Mouse (Mus musculus) spleen, postnatal 10 days (tissue): ENCODE results near the gene Gm49336.

Source experiments
- DNase-seq, 2 experiments: peaks; one replicate each; pipeline ENCODE4 v3.0.0; 2021 to 2022; ENCODE audit warnings: low spot score in 2 of 2

Gene Gm49336

DNA sequence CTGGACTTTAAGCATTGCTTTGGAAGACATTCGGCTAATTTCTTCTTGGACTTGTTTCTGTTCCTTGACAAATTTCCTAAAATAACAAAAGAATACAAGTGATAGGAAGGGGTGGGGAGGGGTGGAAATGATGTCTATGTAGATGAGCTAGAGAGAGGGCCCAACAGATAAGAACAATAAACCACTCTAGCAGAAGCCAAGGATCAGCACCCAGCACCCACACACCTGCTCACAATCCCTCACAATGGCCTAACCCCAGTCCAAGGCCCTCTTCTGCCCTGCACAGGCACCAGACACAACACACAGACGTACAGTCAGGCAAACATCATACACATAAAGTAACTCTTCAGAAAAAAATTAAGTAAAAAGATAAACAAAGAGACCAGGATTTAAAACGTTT lies 12.8 kb downstream of the Gm49336 start:
- no peak for DNase-seq

DNA sequence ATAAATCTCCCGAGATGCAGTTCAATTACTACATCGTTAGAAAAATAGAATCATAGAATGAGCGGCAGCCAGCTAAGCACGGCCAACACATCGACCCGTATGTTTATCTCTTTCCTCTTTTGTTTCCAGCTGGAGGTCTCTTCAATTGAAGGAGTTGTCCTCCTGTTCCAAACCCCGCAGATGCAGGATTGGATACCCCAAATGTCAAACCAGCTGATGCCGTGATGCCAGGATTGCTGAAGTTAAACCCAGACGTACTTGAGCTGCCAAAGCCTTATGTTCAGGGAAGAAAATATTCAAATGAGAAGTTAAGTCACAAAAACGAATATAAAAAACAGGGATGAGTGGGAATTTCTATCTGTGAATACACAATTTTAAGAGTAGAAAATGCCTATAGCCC lies 31.4 kb downstream of the Gm49336 start:
- DNase-seq: no peak

DNA sequence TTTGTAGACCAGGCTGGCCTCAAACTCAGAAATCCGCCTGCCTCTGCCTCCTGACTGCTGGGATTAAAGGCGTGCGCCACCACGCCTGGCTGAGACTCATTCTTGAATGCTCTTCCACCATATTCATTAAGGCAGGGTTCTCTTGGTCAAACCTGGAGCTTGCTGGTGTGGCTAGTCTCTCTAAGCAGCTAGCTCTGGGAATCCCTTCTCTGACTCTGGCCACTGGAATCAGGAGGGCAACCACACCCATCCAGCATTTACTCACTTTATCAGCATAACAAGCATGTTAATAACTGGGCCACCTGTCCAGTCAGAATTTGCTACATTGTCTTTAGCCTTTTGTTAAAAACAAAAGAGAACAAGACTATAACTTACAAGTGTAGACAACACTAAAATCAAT lies 33.7 kb downstream of the Gm49336 start:
- DNase-seq: no peak

- DNase-seq: no peak
These were observed 35.2 kb downstream of the Gm49336 start for GRCm38 (mm10) chr14:60216125-60216524.

- DNase-seq: no peak
These were observed 36.3 kb downstream of the Gm49336 start for GRCm38 (mm10) chr14:60215000-60215399.

- DNase-seq: no peak
These were observed 37.3 kb downstream of the Gm49336 start for GRCm38 (mm10) chr14:60214040-60214439.

DNA sequence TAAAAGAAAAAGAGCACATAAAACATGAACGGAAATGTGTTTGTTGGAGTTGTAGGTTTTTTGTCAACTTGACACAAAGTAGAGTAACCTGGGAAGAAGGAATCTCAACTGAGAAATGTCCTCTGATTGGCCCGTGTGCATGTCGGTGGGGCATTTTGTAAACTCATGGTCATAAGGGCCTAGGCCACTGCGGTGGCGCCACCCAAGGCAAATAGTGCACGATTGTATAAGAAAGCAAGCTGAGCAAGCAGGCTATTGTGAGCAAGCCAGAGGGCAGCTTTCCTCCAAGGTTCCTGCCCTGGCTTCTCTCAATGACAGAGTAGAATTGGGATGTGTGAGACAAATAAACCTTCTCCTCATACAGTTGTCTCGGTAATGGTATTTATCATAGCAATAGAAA lies 42.1 kb downstream of the Gm49336 start:
- no peak for DNase-seq

GRCm38 (mm10) chr14:60204993-60205392 lies 46.3 kb downstream of the Gm49336 start:
- no peak for DNase-seq

DNA sequence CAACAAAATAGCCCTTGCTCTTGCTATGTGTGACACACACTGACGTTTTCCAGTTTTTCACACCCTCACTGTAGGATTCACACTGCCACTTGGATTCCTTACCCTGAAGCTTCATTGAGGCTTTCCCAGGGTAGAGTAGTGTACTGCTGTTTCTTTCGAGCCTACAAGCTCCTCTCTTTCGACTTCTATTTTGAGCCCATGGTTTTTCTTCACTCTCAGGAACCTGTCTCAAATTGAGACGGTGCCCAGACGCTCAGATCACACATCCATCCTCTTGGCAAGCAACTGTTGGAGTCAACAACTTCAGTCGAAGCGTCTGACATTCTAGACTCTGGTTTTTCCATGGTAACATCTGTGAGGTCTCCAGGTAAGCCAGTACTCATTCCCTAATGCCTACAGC lies 54.4 kb downstream of the Gm49336 start, which contains the start of gene Atp8a2:
Gene Atp8a2, minus strand, starts transcription at position 296 of the 400 bp plus-strand sequence.
- no peak for DNase-seq

DNA sequence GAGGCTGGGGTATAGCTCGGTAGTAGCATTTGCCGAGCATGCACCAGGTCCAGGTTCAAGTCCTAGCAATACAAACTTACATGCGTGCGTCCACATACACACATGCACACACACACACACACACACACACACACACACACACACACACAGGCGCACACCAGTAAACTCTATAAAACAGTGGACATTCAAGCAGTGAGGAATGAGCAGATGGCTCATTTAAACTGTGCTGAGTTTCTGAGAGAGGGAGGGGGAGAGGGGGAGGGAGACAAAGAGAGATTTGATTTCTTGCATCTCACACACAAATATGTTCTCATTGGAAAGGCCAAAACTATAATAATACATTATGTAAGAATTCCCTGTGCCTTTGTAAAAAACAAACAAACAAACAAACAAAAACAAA lies 55.3 kb downstream of the Gm49336 start:
- no peak for DNase-seq

GRCm38 (mm10) chr14:60194606-60195005 lies 56.7 kb downstream of the Gm49336 start:
- DNase-seq: no peak

DNA sequence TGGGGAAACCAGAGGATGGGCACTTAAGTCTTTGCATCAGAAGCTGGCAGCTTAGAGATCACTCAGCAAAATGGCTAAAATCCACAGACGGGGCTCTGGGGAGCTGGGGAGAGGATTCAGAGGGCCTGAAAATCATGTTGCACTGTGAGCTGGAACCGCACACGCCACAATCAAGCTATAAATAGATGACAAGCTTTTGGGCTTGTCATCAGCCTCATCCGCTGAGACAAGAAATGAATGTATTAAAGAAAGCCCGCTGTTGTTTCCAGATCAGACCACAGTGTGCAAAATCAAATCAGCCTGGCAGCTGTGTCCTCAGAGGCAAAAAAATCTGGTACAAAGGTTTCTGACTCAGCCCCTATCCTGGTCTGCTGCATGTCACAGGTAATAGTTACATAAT lies 61.5 kb downstream of the Gm49336 start:
- no peak for DNase-seq

- DNase-seq: no peak
These were observed 63.0 kb downstream of the Gm49336 start for GRCm38 (mm10) chr14:60188201-60188825.

- no peak for DNase-seq
These were observed 70.0 kb downstream of the Gm49336 start for GRCm38 (mm10) chr14:60181306-60181705.

DNA sequence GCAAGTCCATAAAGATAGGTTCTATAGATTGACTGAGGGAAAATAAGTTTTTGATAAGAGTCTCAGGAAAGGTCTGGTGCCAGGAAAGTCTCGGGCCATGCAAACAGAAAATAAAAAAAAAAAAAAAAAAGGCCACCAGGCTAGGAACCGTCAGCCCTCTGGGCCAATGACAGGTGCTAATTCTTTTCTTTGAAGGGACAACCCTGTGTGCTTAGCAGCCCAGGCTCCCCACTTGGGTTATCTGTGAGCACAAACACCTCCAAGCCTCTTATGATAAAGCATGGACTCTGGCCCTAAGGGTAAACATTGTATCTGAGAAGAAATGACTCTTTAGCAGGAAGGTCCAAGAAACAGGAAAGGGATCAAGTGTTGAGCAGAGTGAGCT lies 72.7 kb downstream of the Gm49336 start:
- no peak for DNase-seq

DNA sequence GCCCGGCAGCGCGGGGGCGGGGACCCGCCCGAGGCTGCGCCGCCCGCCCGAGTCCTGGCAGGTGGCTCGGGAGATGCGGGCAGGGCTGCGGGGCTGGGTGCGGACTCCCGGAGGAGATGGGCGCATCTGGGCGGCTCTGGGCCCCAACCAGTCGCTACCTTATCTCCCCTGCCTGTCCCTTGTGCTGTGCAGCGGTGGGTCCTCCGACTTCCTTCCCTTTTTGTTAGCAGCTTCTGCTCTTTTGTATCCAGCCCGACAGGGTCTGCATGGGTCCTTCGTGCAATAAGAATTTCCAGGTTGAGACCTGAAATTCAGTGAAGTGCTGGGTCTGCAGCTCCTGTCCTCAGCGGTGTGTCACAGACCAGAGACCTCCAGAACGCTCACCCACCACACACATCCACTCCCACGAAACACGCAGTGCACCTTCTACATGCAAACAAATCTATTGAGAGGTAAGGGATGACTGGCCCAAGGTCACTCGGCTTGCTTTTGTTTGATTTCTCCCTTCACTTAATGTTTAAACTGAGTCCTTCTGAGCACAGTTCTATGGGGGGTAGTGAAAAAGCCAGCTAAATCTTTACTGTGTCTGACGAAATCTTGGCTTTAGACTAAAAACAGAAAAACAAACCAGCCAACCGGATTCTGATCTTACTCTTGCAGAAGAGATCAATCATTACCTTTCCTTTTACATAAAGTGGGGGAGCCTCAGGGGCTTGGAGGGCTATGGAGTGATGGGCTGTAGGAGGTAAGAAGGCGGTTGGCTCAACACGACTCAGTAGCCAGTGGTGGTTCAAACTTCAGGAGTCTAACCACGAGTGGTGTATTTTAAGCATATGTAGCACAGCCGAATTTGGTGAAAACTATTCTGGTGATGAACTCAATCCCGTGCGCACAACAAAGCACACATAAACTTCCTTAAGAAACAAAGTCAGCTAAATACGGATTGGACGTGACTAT lies 73.4 kb downstream of the Gm49336 start:
- peak in 1 of 2 experiments; percentile 19 for DNase-seq

GRCm38 (mm10) chr14:60176891-60177613 lies 74.3 kb downstream of the Gm49336 start:
- DNase-seq: peak in 1 of 2 experiments; percentile 20

DNA sequence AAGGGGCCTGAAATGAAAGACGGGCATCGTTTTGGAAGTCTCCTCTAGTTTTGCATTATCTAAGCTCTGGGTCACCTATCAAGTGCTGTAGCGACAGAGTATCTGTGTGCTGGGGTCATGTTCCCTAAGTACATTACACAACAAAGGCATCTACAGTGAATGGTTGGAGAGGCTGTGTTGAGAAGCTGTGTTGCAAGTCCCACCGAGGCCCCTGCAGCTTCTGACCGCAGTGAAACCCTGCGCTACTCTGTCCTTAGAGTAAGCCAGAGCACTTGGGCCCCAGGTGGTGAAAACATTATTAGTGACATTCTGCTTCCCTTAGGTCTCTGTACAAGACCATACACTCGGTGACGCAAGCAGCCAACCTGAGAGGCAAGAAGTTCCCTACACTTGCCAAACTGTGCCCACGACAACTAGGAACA lies 74.8 kb downstream of the Gm49336 start:
- DNase-seq: peak in 1 of 2 experiments; percentile 16

DNA sequence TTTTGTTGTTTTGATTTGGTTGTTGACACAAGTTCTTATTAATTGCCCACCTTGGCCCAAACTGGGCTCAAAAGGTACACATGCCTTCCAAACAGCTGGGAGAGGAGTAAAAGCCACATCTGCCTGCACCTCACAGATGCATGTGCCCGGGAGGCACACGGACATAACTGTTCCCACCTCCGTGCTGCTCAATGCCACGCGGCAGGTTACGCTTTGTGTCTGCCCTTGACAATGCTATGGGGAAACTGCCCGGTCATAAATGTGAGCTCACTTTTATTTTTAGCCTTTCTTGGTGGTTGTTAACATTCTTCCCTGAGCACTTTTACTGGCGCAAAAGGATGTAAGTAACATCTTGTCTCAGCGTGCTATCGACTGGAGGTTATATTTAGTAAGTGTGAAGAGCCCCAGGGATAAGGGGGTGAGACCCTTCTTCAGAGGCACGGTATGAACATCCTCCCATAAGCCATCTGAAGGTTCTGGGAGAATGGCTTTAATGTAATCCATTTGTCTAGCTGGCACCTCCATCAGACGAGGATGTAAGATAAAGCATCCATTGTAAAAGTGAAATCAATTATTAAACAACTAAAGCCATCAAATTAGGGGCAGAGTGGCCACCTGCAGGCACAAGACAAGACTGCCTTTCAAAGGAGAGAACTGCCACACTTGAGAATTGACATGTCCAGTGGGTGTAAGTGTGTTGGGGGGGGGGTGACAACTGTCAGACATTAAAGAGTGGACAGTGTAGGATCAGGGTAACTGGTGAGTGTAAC lies 78.8 kb downstream of the Gm49336 start:
- DNase-seq: no peak

GRCm38 (mm10) chr14:60170845-60171610 lies 80.3 kb downstream of the Gm49336 start:
- no peak for DNase-seq

DNA sequence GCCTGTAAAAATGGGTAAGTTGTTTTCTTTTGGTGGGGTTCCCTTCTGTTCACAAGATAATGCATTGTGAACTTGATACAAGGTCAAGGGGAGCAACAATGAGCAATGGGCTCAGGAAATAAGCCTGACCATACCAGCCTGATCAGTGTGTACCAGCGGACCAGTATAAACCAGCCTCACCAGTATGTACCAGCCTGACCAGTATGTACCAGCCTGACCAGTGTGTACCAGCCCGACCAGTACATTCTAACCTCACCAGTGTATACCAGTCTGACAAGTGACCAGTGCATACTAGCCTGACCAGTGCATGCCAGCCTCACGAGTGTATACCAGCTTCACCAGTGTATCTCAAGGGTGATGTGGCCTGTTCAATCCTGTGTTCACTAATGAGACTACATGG lies 87.9 kb downstream of the Gm49336 start:
- DNase-seq: no peak
